Mouse (Mus musculus): ENCODE measurements around the gene St3gal2. TPM values are rescaled to one million over a fixed set of nuclear protein-coding genes. Genes with fewer than 3 reads are reported as not detected.
A peak's percentile ranks its signal among the peaks of the same experiment; 100 is the strongest.
"Not testable (repeated sequence)": the region's sequence is repeated elsewhere in the genome, so short reads cannot be mapped to it uniquely, and the experiment has no call there.

Gene St3gal2
- polyA plus RNA-seq, 1 experiment from 2014 or later: 12.5 TPM

- ATAC-seq (no peak), DNase-seq (ENCODE audit: low spot score) (no peak)
- Histone ChIP-seq H3K27me3 (replicated peaks; ENCODE audit: control insufficient read depth, insufficient read depth, low read length) (no peaks in the 10 kb centered on the region), H3K27ac (ENCODE audit: low read depth, low read length) (no peak overlapping the region), H3K9ac (ENCODE audit: low read length) (no peak overlapping the region), H3K4me2 (ENCODE audit: low read length) (no peak overlapping the region), H3K36me3 (ENCODE audit: control insufficient read depth, insufficient read depth, low read length) (peaks cover 92% of the 10 kb centered on the region), H3K4me3 (ENCODE audit: low read depth, low read length) (no peak overlapping the region), H3K4me1 (ENCODE audit: control insufficient read depth, insufficient read depth, low read length) (no peaks in the 10 kb centered on the region), H3K9me3 (replicated peaks; ENCODE audit: control insufficient read depth, low read length) (no peaks in the 10 kb centered on the region)
- 92% methylated on average over 8 of the region's 8 CpGs for WGBS
Observed at GRCm38 (mm10) chr8:110987805-110988744, 68.4 kb downstream of the St3gal2 start.

DNA sequence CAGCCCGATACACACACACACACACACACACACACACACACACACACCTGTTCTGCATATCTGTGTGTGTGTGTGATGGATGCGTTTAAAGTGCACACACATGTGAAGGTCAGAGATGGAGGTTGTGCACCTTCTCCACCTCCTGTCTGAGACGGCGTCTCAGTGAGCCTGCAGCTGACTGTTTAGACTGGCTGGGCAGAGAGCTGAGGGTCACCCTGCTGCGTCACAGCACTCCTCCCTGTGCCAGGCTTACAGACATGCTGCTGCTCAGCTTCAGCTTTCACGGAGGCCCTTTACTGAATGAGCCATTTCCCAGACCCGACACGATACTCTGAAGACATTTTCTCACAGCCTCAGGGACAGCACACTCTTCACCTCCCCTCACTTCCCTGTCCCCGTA, 70.3 kb downstream of the St3gal2 start:
- no peak for ATAC-seq
- no peak overlapping the region for H3K27ac ChIP-seq (ENCODE audit: low read depth, low read length)
- H3K36me3 ChIP-seq (ENCODE audit: control insufficient read depth, insufficient read depth, low read length): peaks cover 81% of the 10 kb centered on the region
- H3K4me1 ChIP-seq (ENCODE audit: control insufficient read depth, insufficient read depth, low read length): no peaks in the 10 kb centered on the region
- H3K9me3 ChIP-seq (replicated peaks; ENCODE audit: control insufficient read depth, low read length): no peaks in the 10 kb centered on the region
- no peak overlapping the region for H3K9ac ChIP-seq (ENCODE audit: low read length)
- no peak overlapping the region for H3K4me2 ChIP-seq (ENCODE audit: low read length)
- 91% methylated on average over 9 of the region's 9 CpGs for WGBS
- no peaks in the 10 kb centered on the region for H3K27me3 ChIP-seq (replicated peaks; ENCODE audit: control insufficient read depth, insufficient read depth, low read length)
- H3K4me3 ChIP-seq (ENCODE audit: low read depth, low read length): no peak overlapping the region
- no peak for DNase-seq (ENCODE audit: low spot score)

GRCm38 (mm10) chr8:110996641-110997430, 77.1 kb downstream of the St3gal2 start:
- peak overlapping the region; percentile 83 for H3K4me3 ChIP-seq (ENCODE audit: low read depth, low read length)
- peak overlapping the region; percentile 92 for H3K4me2 ChIP-seq (ENCODE audit: low read length)
- H3K9ac ChIP-seq (ENCODE audit: low read length): peak overlapping the region; percentile 75
- WGBS: 36% methylated on average over 16 of the region's 16 CpGs
- ATAC-seq (no peak), DNase-seq (ENCODE audit: low spot score) (peak; percentile 1)
- peaks cover 5% of the 10 kb centered on the region; the same call in 1 of the 2 replicates for H3K4me1 ChIP-seq (ENCODE audit: control insufficient read depth, insufficient read depth, low read length)
- no peaks in the 10 kb centered on the region for H3K9me3 ChIP-seq (replicated peaks; ENCODE audit: control insufficient read depth, low read length)
- no peaks in the 10 kb centered on the region for H3K27me3 ChIP-seq (replicated peaks; ENCODE audit: control insufficient read depth, insufficient read depth, low read length)
- H3K36me3 ChIP-seq (ENCODE audit: control insufficient read depth, insufficient read depth, low read length): peaks cover 18% of the 10 kb centered on the region
- H3K27ac ChIP-seq (ENCODE audit: low read depth, low read length): peak overlapping the region; percentile 78

- Histone ChIP-seq H3K27me3 (replicated peaks; ENCODE audit: control insufficient read depth, insufficient read depth, low read length) (no peaks in the 10 kb centered on the region), H3K4me2 (ENCODE audit: low read length) (peak within 1 kb of the TSS; percentile 92), H3K4me1 (ENCODE audit: control insufficient read depth, insufficient read depth, low read length) (peaks cover 5% of the 10 kb centered on the region; the same call in 1 of the 2 replicates), H3K36me3 (ENCODE audit: control insufficient read depth, insufficient read depth, low read length) (peaks cover 13% of the 10 kb centered on the region), H3K27ac (ENCODE audit: low read depth, low read length) (peak within 1 kb of the TSS; percentile 78), H3K9ac (ENCODE audit: low read length) (peak within 1 kb of the TSS; percentile 75), H3K4me3 (ENCODE audit: low read depth, low read length) (peak within 1 kb of the TSS; percentile 83), H3K9me3 (replicated peaks; ENCODE audit: control insufficient read depth, low read length) (no peaks in the 10 kb centered on the region)
- 3% methylated on average over 56 of the region's 58 CpGs for WGBS
- peak; percentile 95 for DNase-seq (ENCODE audit: low spot score)
- peak; percentile 98 for ATAC-seq
Observed at GRCm38 (mm10) chr8:110997547-110998531, 78.1 kb downstream of the St3gal2 start, which contains the start of gene Ddx19a. Gene Ddx19a (minus strand): TSS chr8:110997800.

- H3K9me3 ChIP-seq (replicated peaks; ENCODE audit: control insufficient read depth, low read length); H3K27me3 ChIP-seq (replicated peaks; ENCODE audit: control insufficient read depth, insufficient read depth, low read length); H3K4me2 ChIP-seq (ENCODE audit: low read length); H3K27ac ChIP-seq (ENCODE audit: low read depth, low read length); H3K9ac ChIP-seq (ENCODE audit: low read length); DNase-seq (ENCODE audit: low spot score); H3K4me3 ChIP-seq (ENCODE audit: low read depth, low read length); ATAC-seq; H3K4me1 ChIP-seq (ENCODE audit: control insufficient read depth, insufficient read depth, low read length): not testable (repeated sequence)
- 89% methylated on average over 9 of the region's 10 CpGs for WGBS
- peaks cover 58% of the 10 kb centered on the region for H3K36me3 ChIP-seq (ENCODE audit: control insufficient read depth, insufficient read depth, low read length)
Observed at GRCm38 (mm10) chr8:111010230-111010991, 90.7 kb downstream of the St3gal2 start.

Small RNAs within 50 kb of the gene (microRNA-seq; reads per million reads assigned to microRNA genes)
- gene Mir3473d: 0.40 reads per million

Other genes starting within 250 kb of the St3gal2 start
- gene Mtss1l, start 198.4 kb upstream of the St3gal2 start, polyA plus RNA-seq (2014; fragmentation: Nextera tagmentation; extraction: Ambion mirVana): 16.5 and 20.1 TPM in 2 replicates
- gene Il34, start 114.0 kb upstream of the St3gal2 start, polyA plus RNA-seq (2014; fragmentation: Nextera tagmentation; extraction: Ambion mirVana): 2.2 and 4.2 TPM in 2 replicates
- 56.1 and 61.5 TPM in 2 replicates for gene Cog4, start 73.3 kb upstream of the St3gal2 start, polyA plus RNA-seq (2014; fragmentation: Nextera tagmentation; extraction: Ambion mirVana)
- gene Sf3b3, start 73.1 kb upstream of the St3gal2 start, polyA plus RNA-seq (2014; fragmentation: Nextera tagmentation; extraction: Ambion mirVana): 98.5 and 111 TPM in 2 replicates
- 5.5 and 5.7 TPM in 2 replicates for gene Fuk, start 17.4 kb upstream of the St3gal2 start, polyA plus RNA-seq (2014; fragmentation: Nextera tagmentation; extraction: Ambion mirVana)
- gene Ddx19a, start 77.9 kb downstream of the St3gal2 start, polyA plus RNA-seq (2014; fragmentation: Nextera tagmentation; extraction: Ambion mirVana): 15.8 and 16.7 TPM in 2 replicates
- 7.0 and 7.2 TPM in 2 replicates for gene Ddx19b, start 111.8 kb downstream of the St3gal2 start, polyA plus RNA-seq (2014; fragmentation: Nextera tagmentation; extraction: Ambion mirVana)
- 61.8 and 64.7 TPM in 2 replicates for gene Aars, start 113.2 kb downstream of the St3gal2 start, polyA plus RNA-seq (2014; fragmentation: Nextera tagmentation; extraction: Ambion mirVana)
- gene Exosc6, start 136.4 kb downstream of the St3gal2 start, polyA plus RNA-seq (2014; fragmentation: Nextera tagmentation; extraction: Ambion mirVana): not detected in 2 replicates
- 0.42 and 0.61 TPM in 2 replicates for gene Clec18a, start 172.5 kb downstream of the St3gal2 start, polyA plus RNA-seq (2014; fragmentation: Nextera tagmentation; extraction: Ambion mirVana)
- gene Pdpr, start 174.7 kb downstream of the St3gal2 start, polyA plus RNA-seq (2014; fragmentation: Nextera tagmentation; extraction: Ambion mirVana): 6.7 and 7.7 TPM in 2 replicates

Data from forebrain, embryonic 14.5 days (tissue).